Mouse (Mus musculus) right cerebral cortex, postnatal 10 days (tissue): ENCODE results near the gene Mthfsd.

ENCODE experiments used
- DNase-seq, 2 experiments: peaks; one replicate each; pipeline ENCODE4 v3.0.0; 2021; ENCODE audit warnings: low spot score in 2 of 2

Gene Mthfsd

DNA sequence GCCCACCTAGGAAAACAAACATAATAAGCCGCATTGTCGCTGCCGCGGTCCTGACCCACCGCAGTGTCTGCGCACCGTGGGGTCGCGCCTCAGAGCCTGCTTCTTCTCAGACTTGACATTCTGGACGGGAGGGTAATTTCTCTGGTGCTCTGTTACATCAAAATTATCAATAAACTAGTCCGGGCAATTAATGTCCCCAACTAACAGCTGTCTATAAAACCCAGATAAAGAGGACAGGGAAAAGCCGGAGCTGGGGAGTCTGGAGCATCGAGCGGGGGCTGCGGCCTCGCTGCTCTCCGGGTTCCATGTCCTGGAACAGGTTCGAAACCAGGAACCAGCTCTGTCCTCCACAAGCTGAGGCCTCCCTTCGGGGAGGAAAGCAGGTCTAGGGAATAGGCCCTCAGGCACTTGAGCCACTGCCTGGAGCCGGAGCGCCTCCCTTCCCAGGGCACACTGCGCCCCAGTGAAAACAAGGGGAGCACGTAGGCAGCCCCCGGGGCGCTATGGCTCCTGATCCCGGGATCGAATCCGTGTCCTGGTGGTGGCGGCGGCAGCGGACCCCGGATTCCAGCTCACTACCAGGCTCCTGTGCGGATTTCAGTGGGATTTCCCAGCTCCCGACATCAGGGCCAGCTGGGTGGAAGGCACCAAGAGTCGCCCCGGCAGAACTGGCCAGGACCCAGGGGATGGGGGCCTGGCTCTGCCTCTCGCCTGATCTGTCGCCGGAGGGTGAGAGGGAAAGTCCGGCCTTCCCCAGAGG, 19.1 kb downstream of the Mthfsd start:
- no peak for DNase-seq

- no peak for DNase-seq
Observed at GRCm38 (mm10) chr8:121088281-121088680, 19.9 kb downstream of the Mthfsd start.

DNA sequence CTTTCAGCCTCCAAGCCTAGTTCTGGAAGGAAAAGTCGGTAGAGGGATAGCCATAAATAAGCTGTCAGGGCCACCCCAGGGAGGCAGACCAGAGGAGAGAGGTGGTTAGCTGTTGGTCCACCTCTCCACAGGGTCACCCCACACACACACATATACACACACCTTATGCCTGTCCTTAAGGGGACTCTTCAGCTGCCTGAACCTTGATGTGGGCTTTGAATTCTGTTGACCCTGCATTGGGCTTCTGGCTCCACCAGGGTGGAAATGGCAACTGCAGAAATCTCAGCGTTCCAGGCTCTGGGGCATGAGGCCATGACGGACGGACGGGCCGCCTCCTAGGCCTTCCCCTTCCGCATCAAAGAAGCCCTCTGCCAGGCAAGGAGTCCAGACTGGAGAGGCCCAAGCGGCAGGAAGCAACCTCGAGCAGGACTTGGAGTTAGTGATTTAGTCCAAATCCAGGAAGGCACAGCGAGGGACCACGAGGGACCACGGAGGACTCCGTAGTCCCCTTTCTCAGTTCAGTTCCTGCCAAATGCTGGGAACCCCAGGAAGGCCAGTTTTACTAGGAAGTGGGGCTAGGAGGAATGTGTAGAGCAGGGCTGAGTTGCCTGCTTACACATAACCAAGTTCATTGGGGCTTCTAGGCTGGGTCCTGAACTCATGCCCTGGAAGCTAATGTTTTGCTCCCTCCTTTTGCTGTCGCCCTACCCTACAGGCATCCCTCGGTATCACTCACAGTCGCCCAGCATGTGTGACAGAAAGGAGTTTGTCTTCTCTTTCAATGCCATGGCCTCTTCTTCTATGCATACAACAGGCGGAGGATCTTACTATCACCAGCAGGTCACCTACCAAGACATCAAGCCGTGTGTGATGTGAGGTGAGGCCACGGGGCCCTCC, 21.9 kb downstream of the Mthfsd start:
- no peak for DNase-seq

- DNase-seq = no peak
Observed at GRCm38 (mm10) chr8:121085561-121085960, 22.6 kb downstream of the Mthfsd start.

GRCm38 (mm10) chr8:121085011-121085410, 23.2 kb downstream of the Mthfsd start:
- no peak for DNase-seq

DNA sequence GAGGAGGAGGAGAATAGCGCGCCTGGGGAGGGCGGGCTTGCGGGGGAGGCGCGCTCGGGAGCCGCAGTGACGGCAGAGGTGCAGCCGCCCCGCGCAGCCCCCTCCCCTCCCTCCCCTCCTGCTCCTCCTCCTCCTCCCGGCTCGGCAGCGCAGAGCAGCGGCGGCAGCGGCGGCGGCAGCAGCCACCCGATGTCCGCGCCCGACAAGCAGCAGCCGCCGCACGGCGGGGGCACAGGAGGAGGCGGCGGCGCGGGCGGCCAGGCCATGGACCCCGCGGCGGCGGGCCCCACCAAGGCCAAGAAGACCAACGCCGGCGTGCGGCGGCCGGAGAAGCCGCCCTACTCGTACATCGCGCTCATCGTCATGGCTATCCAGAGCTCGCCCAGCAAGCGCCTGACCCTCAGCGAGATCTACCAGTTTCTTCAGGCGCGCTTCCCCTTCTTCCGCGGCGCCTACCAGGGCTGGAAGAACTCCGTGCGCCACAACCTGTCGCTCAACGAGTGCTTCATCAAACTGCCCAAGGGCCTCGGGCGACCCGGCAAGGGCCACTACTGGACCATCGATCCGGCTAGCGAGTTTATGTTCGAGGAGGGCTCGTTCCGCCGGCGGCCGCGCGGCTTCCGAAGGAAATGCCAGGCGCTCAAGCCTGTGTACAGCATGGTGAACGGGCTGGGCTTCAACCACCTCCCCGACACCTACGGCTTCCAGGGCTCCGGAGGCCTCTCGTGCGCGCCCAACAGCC, 23.8 kb downstream of the Mthfsd start, which contains the start of gene Foxf1:
Foxf1 (plus strand) TSS at position 177 of the 742 bp plus-strand sequence.
- DNase-seq = no peak

GRCm38 (mm10) chr8:121083936-121084209, 24.3 kb downstream of the Mthfsd start:
- DNase-seq = no peak

- no peak for DNase-seq
Observed at GRCm38 (mm10) chr8:121083093-121083935, 24.9 kb downstream of the Mthfsd start.

GRCm38 (mm10) chr8:121082218-121083092, 25.7 kb downstream of the Mthfsd start:
- no peak for DNase-seq

GRCm38 (mm10) chr8:121081398-121081797, 26.8 kb downstream of the Mthfsd start:
- DNase-seq = no peak

GRCm38 (mm10) chr8:121080361-121081090, 27.7 kb downstream of the Mthfsd start:
- no peak for DNase-seq

GRCm38 (mm10) chr8:121079944-121080343, 28.2 kb downstream of the Mthfsd start:
- no peak for DNase-seq

DNA sequence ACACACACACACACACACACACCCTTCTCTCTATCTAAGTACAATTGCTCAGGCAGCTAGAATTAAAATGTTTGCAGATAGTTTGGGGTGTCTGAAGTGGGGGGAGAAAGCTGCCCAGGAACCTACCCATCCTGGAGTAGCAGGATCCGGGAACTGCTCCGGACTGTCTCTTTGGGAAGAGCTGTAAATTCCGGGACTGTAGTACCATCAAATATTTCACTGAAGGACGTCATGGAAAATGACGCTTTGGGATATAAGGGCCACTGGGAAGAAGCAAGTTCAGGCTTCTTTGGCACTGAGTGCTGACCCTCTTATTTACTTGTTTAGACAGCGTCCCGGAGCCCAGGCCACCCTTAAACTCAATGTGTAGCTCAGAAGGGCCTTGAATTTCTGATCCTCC, 29.0 kb downstream of the Mthfsd start:
- no peak for DNase-seq

- DNase-seq = no peak
Observed at GRCm38 (mm10) chr8:121078721-121079120, 29.5 kb downstream of the Mthfsd start.

GRCm38 (mm10) chr8:121076555-121076954, 31.6 kb downstream of the Mthfsd start:
- no peak for DNase-seq

- DNase-seq = no peak
Observed at GRCm38 (mm10) chr8:121075936-121076335, 32.3 kb downstream of the Mthfsd start.

GRCm38 (mm10) chr8:121074848-121075145, 33.4 kb downstream of the Mthfsd start:
- no peak for DNase-seq

- DNase-seq = no peak
Observed at GRCm38 (mm10) chr8:121074108-121074847, 33.9 kb downstream of the Mthfsd start.
